Mouse (Mus musculus) left cerebral cortex, adult 6 months (tissue): ENCODE data around the gene Glt28d2. TPM values are rescaled to one million over a fixed set of nuclear protein-coding genes. Genes with fewer than 3 reads are reported as not detected.

Experiments
- long read RNA-seq, 2 experiments: library from polyadenylated mRNA; unstranded; transcript quantifications; one replicate each; pipeline ENCODE4 v2.0.0; 2019 to 2020
- polyA plus RNA-seq: library from polyadenylated mRNA; unstranded; fragments of <200 nt; fragmentation: Nextera tagmentation; gene quantifications from 2 replicates; pipeline ENCODE4 v1.2.3, GENCODE M21; 2021

Glt28d2 gene
- polyA plus RNA-seq: 0.29 and 0.33 TPM in 2 replicates
- long read RNA-seq, experiment 1, partial matches to known transcripts: 0 of 1 reads
- long read RNA-seq, experiment 1, other reads (novel, unspliced or antisense): 0 of 1 reads
- long read RNA-seq, experiment 2: 0 reads

GRCm38 (mm10) chr3:85887239-85887827, at the start of gene Glt28d2, which contains the start of gene Gm37240:
TSS of gene Glt28d2 (minus strand) at chr3:85887516.
TSS of gene Gm37240 (minus strand) at chr3:85887518.

Other genes with a start within 250 kb of the Glt28d2 start
- 0.77 and 0.89 TPM in 2 replicates for gene Fam160a1, start 70.2 kb downstream of the Glt28d2 start, polyA plus RNA-seq
- gene Gm37240, start within 50 bp of the Glt28d2 start, polyA plus RNA-seq: 0.63 TPM in 1 of 2 replicates, not detected in the other
- gene Sh3d19, start 83.6 kb upstream of the Glt28d2 start, polyA plus RNA-seq: 1.2 and 10.0 TPM in 2 replicates
- not detected in 2 replicates for gene Prss48, start 115.0 kb upstream of the Glt28d2 start, polyA plus RNA-seq